Mouse (Mus musculus) layer of hippocampus, adult 8-10 months (tissue): ENCODE results near the gene Lrrc29. TPM values are rescaled to one million over a fixed set of nuclear protein-coding genes. Genes with fewer than 3 reads are reported as not detected.

ENCODE experiments used
- DNase-seq, 2 experiments: peaks; one replicate each; pipeline ENCODE4 v3.0.0; 2022; ENCODE audit warnings: low spot score in 2 of 2
- total RNA-seq, 4 experiments: library from RNA; stranded (reverse); gene quantifications; 2 replicates each; pipeline ENCODE4 v1.2.4; 2022

Lrrc29 gene
- total RNA-seq, 4 experiments from 2014 or later, result 6.7 to 10.1 (median 8.7) TPM

DNA sequence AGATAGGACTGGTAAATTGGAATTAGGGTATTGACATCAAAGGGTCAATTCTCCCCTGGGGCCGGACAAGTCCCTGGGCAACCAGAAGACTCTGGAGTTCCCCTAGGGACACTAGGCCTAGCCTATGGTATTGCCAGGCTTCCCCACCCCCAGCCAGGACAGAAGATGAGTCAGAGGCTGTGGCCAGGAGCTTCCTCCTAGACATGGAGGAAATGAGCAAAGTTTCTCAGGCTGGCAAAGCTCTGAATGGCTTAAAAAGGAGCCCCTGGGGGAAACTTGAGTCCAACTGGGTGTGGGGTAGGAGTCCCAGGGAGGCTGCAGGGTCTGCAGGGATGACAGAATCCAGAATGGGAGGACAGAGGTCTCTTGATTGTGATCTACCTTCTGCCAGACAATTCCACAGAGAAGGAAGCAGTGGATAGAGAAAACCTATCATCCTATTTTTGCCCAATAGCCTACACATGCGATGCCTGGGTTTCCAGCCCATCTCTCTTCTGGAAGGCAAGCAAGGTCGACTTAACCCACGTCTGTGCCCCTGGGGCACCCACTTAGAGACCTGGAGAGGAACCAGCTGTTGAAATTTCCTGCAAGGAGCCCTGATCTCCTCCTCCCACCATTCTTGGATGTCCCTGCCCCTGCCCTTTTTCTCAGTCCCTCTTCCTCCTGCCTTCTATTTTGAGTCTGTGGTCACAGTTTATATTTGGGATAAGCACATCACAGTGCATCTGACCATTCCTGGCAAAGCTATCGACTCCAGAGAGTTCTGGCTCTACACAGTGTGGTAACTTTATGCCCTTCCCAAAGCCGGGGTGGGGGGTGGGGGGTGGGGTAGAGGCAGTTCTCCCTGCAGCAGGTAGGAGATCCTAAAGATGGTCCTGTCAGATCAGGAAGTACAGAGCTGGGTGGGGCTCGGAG is 19.2 kb upstream of the Lrrc29 start:
- no peak for DNase-seq

DNA sequence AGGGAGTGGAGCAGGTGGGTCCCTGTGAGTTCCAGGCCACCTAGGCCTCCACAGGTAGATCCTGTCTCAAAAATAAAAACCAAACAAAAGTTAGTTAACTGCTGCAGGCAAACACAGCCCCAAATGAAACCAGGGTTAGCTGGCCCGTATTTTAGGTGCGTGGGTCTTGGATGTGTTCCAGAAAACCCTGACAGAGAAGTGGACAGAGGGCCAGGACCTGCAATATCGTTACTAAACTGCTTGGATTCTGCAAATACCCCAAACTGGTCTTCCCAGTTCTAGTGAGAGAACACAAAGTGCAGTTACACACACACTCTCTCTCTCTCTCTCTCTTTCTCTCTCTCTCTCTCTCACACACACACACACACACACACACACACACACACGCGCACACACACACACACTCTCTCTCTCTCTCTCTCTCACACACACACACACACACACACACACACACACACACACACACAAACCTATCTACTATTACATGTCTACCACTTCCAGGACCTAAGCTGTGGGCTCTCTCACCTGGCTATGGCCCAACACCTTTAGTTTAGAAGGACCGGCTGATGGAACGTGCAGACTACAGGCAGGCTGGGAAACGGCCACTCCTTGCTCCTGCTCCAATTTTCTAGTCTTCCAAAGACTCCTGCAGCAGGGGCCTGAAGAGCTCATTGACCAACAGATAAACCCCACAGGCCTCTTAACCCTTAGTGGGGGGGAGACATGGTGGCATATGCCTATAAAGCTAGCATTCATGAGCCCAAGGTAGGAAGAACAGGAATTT is 17.9 kb upstream of the Lrrc29 start:
- no peak for DNase-seq

DNA sequence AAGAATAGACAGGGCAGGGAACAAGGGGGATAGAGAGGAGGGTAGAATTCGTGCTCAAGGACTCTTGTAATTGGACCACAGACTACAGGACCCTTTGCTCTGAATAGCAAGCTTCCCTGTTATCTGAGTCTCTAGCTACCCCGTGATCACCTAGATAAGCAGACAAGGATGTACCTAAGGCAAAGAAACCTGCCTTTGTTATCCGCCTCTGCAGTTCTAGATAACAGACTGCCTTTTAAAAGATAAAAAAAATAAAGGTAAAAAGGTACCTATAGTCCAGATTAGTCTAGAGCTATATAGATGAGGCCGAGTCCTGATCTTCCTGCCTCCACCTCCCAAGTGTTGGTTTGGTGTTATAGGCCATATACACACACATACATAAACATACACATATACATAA is 16.7 kb upstream of the Lrrc29 start:
- no peak for DNase-seq

- DNase-seq, result no peak
Measured at GRCm38 (mm10) chr8:105341399-105341798, 15.3 kb upstream of the Lrrc29 start.

GRCm38 (mm10) chr8:105339886-105340635 is 14.0 kb upstream of the Lrrc29 start:
- no peak for DNase-seq

GRCm38 (mm10) chr8:105338992-105339391 is 12.9 kb upstream of the Lrrc29 start:
- no peak for DNase-seq

- DNase-seq, result no peak
Measured at GRCm38 (mm10) chr8:105336373-105337130, 10.5 kb upstream of the Lrrc29 start.

- no peak for DNase-seq
Measured at GRCm38 (mm10) chr8:105332523-105332922, 6.4 kb upstream of the Lrrc29 start.

- DNase-seq, result no peak
Measured at GRCm38 (mm10) chr8:105331931-105332330, 5.9 kb upstream of the Lrrc29 start.

- no peak for DNase-seq
Measured at GRCm38 (mm10) chr8:105331469-105331868, 5.4 kb upstream of the Lrrc29 start.

GRCm38 (mm10) chr8:105330325-105330724 is 4.2 kb upstream of the Lrrc29 start:
- no peak for DNase-seq

- DNase-seq, result no peak
Measured at GRCm38 (mm10) chr8:105326968-105327367, 890 bp upstream of the Lrrc29 start.

GRCm38 (mm10) chr8:105325641-105326093 is 411 bp downstream of the Lrrc29 start:
- DNase-seq, result no peak

DNA sequence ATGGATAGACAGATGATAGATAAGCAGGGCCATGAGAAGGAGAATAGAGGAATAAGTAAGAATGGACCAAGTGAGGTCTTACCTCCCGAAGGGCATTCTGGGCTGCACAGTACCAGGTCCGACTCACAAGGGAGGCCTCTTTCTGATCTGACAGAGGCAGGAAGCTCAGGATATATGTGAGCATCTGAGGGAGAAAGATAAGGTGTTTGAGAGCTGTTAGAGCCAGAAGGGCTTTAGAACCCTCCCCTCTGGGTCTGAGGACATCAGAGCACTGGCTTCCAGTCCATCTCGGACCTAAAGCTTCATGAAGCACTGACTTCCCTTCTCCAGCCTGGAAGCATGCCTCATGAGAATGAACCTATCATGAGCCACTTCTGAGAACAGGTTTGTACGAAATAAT is 2.9 kb downstream of the Lrrc29 start:
- DNase-seq, result no peak

DNA sequence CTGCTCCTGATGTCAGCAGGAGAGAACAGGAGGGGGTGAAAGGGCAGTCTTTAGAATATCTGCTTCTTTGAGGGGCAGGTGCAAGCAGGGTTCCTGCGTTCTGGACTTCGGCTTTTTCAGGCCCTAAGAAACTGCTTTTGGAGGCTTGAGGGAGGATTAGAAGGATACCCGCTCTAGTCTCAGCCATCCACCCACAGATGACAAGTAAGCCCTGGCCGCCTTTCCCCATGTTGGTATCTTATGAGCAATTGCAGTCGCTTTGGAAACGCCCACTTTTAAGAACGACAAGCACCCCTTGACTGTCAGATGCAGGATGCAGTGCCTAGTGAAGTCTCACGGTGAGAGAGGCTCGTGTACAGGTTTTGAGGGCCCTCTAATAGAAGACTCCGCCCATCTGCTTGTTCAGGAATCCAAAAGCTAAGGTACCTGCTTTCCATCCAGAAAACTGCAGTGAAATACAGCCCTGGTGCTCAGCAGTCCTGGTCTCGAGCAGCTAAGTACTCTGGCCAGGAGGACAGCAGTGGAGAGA is 7.4 kb downstream of the Lrrc29 start:
- DNase-seq, result no peak

DNA sequence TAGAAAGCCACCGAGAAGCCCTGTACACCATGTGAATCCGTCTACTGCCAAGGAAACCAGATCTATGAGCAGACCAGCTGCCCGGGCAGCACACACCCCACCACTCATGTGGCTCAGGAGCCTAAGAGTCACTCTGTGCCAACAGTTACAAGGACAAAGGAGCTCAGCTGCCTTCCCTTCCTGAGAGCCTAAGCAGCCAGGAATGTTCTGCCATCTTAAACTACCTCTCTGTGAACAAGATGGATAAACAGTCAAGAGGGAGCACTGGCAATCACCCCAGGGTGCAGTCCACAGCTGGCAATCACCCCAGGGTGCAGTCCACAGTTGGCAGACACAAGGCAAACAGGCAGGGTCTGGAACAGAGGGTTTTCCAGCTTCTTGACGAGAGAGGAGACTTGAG is 8.1 kb downstream of the Lrrc29 start:
- no peak for DNase-seq

GRCm38 (mm10) chr8:105315073-105315769 is 10.9 kb downstream of the Lrrc29 start:
- no peak for DNase-seq

- DNase-seq, result no peak
Measured at GRCm38 (mm10) chr8:105313622-105314402, 12.3 kb downstream of the Lrrc29 start.

GRCm38 (mm10) chr8:105312891-105313481 is 13.1 kb downstream of the Lrrc29 start:
- no peak for DNase-seq
